In genomic region chr9:41102613-41103012, GRCm38 (mm10) we compare ENCODE assay signal across 14 mouse cellular contexts. TPM values are rescaled to one million over a fixed set of nuclear protein-coding genes. Genes with fewer than 3 reads are reported as not detected.
DNase-seq lines count a peak whose midpoint lies in the region; ATAC-seq lines count a peak whose summit lies in the region.
"Had no signal": no experiment of that assay in that cellular context is flagged by ENCODE, and none has a peak within 500 bp of the region (broad histone marks: within the 10 kb centered on the region; RNA-seq: fewer than 3 reads in every experiment).

No protein-coding gene starts in this region.

- no peaks in the 10 kb centered on the region for H3K9me3 ChIP-seq in heart, embryonic 11.5 days (replicated peaks; ENCODE audit: control insufficient read depth, low read length)
- H3K9me3 ChIP-seq: forebrain, embryonic 13.5 days; hindbrain, embryonic 15.5 days had no signal

- H3K4me2 ChIP-seq in heart, embryonic 11.5 days = peak overlapping the region; percentile 20; the same call in 1 of the 2 replicates
- H3K4me2 ChIP-seq: forebrain, embryonic 13.5 days; hindbrain, embryonic 15.5 days had no signal

- H3K27ac ChIP-seq in brown adipose tissue, adult 24 weeks (replicated peaks; ENCODE audit: low read depth, low read length) = peak overlapping the region; percentile 59
- no peak overlapping the region for H3K27ac ChIP-seq in heart, embryonic 11.5 days (ENCODE audit: low read depth, low read length)
- H3K27ac ChIP-seq: forebrain, embryonic 13.5 days; hindbrain, embryonic 15.5 days; layer of hippocampus, adult 2 months; macrophage had no signal

- no peak overlapping the region for H3K4me3 ChIP-seq in brown adipose tissue, adult 24 weeks (ENCODE audit: insufficient read depth, low read depth, low read length)
- no peak overlapping the region for H3K4me3 ChIP-seq in heart, embryonic 11.5 days (ENCODE audit: low read depth, low read length)
- H3K4me3 ChIP-seq: forebrain, embryonic 13.5 days; hindbrain, embryonic 15.5 days; layer of hippocampus, adult 2 months had no signal

- H3K4me1 ChIP-seq in brown adipose tissue, adult 24 weeks (ENCODE audit: control insufficient read depth, insufficient read depth, insufficient read length, low read length) = peaks cover 17% of the 10 kb centered on the region
- peaks cover 42% of the 10 kb centered on the region for H3K4me1 ChIP-seq in heart, embryonic 11.5 days (ENCODE audit: control insufficient read depth, insufficient read depth, low read length)

- H3K27me3 ChIP-seq in heart, embryonic 11.5 days (ENCODE audit: control insufficient read depth, insufficient read depth, low read length) = no peaks in the 10 kb centered on the region
- H3K27me3 ChIP-seq: forebrain, embryonic 13.5 days; hindbrain, embryonic 15.5 days had no signal

- no peaks in the 10 kb centered on the region for H3K36me3 ChIP-seq in heart, embryonic 11.5 days (ENCODE audit: control insufficient read depth, insufficient read depth, low read length)
- H3K36me3 ChIP-seq: hindbrain, embryonic 15.5 days had no signal

- DNase-seq in heart, adult 11 months = peak; percentile 96
- DNase-seq in heart, postnatal 36 days = no peak
- DNase-seq in kidney, postnatal 25 days = peak; percentile 32 to 49
- DNase-seq in cerebellum, postnatal 14 days = no peak
- no peak for DNase-seq in retina, embryonic 14.5 days (ENCODE audit: low spot score)
- DNase-seq: liver; thymus, postnatal 36 days had no signal

- no peak overlapping the region for H3K9ac ChIP-seq in heart, embryonic 11.5 days (ENCODE audit: low read depth, low read length)
- H3K9ac ChIP-seq: forebrain, embryonic 13.5 days; hindbrain, embryonic 15.5 days had no signal

- intact Hi-C loops in heart, postnatal 36 days (cut with DNase I) = no loop called here

- no peak for ATAC-seq in heart, embryonic 11.5 days (replicated peaks; ENCODE audit: insufficient number of reproducible peaks, low FRiP score, low TSS enrichment)
- no peak for ATAC-seq in erythroid progenitor cell, adult 5-6 weeks (replicated peaks; ENCODE audit: low FRiP score, poor library complexity, severe bottlenecking)
- ATAC-seq: forebrain, embryonic 13.5 days had no signal

- WGBS in heart, embryonic 11.5 days (ENCODE audit: insufficient replicate concordance) = 65% methylated on average over 10 of the region's 10 CpGs

RNA-seq across cellular contexts. Expression of gene Ubash3b, which starts 58.9 kb away (rescaled TPM):
- under 1 TPM; 0.72 to 0.81 TPM for total RNA-seq in heart, postnatal 36 days (2021)
- polyA plus RNA-seq in brown adipose tissue, adult 24 weeks (2012; ENCODE audit: insufficient read depth, insufficient read length, missing spikeins) = 0.87 and 1.0 TPM in 2 replicates
- polyA plus RNA-seq in heart, embryonic 11.5 days (2014; fragmentation: Nextera tagmentation; extraction: Ambion mirVana) = 15.2 and 15.7 TPM in 2 replicates
- 3.4 and 6.1 TPM in 2 replicates for total RNA-seq in erythroid progenitor cell, adult 5-6 weeks (2015; ENCODE audit: low replicate concordance)
- 1.8 and 11.4 TPM in 2 replicates for total RNA-seq in erythroid progenitor cell, adult 5-6 weeks (2017; ENCODE audit: low replicate concordance)

Comparison
In these comparisons a context has a peak if more than half of its experiments do, and no peak if none do; other contexts are left out.
1. DNase-seq: peak in heart, adult 11 months (single experiment) and kidney, postnatal 25 days (2 of 2); none in heart, postnatal 36 days (0 of 2), cerebellum, postnatal 14 days (0 of 2) and retina, embryonic 14.5 days (single experiment).